Mouse (Mus musculus) olfactory bulb, adult 2 months (tissue): ENCODE data around the gene Edf1. TPM values are rescaled to one million over a fixed set of nuclear protein-coding genes. Genes with fewer than 3 reads are reported as not detected.
A peak's percentile ranks its signal among the peaks of the same experiment; 100 is the strongest.

Experiments used
- H3K27ac ChIP-seq: fragments of 200-500 bp; 2 replicates; pipeline ENCODE4 v1.5.1; 2012; ENCODE audit warnings: low read depth, low read length; ENCODE audit not compliant: insufficient read depth
- H3K4me1 ChIP-seq: fragments of 200-500 bp; 2 replicates; pipeline ENCODE4 v1.6.1; 2012; ENCODE audit warnings: low read length; ENCODE audit not compliant: control insufficient read depth, insufficient read depth
- H3K4me3 ChIP-seq: fragments of 200-500 bp; 2 replicates; pipeline ENCODE4 v1.5.1; 2012; ENCODE audit warnings: mild to moderate bottlenecking, low read depth, low read length, moderate library complexity; ENCODE audit not compliant: insufficient read depth
- CTCF ChIP-seq: fragments of 200-500 bp; IDR thresholded peaks from 2 replicates; pipeline ENCODE4 v1.5.1; 2012; ENCODE audit warnings: low read depth, mild to moderate bottlenecking, low read length, moderate library complexity; ENCODE audit not compliant: insufficient read depth
- POLR2A ChIP-seq: fragments of 200-500 bp; IDR thresholded peaks from 2 replicates; pipeline ENCODE4 v1.6.1; 2012; ENCODE audit warnings: mild to moderate bottlenecking, low read depth, low read length, moderate library complexity; ENCODE audit not compliant: insufficient read depth
- WGBS: fragments of 180-500 bp; shearing (Covaris S2); methylation state at CpG from one replicate; pipeline ENCODE4 v1.1.7; 2018; 5-methylcytosine and 5-hydroxymethylcytosine counted together
- polyA plus RNA-seq: library from polyadenylated mRNA; stranded (reverse); fragments of >200 nt; gene quantifications from 2 replicates; pipeline ENCODE4 v1.2.4, GENCODE M21; 2012; ENCODE audit warnings: low replicate concordance; ENCODE audit not compliant: missing spikeins, insufficient read depth, insufficient read length

Edf1 gene
- polyA plus RNA-seq, 1 experiment, result not detected

GRCm38 (mm10) chr2:25607761-25608622 lies 50.3 kb downstream of the Edf1 start, which contains the start of gene Rabl6:
Gene Rabl6 (minus strand): TSS chr2:25608521.
- Histone ChIP-seq H3K27ac (peak within 1 kb of the TSS; percentile 77), H3K4me1 (peaks cover 9% of the 10 kb centered on the region), H3K4me3 (peak within 1 kb of the TSS; percentile 78)
- under 1% methylated on average over 80 of the region's 80 CpGs for WGBS
- no peak for TF ChIP-seq CTCF
- TF ChIP-seq POLR2A, result peak; percentile 82; the same call in 1 of the 2 replicates

DNA sequence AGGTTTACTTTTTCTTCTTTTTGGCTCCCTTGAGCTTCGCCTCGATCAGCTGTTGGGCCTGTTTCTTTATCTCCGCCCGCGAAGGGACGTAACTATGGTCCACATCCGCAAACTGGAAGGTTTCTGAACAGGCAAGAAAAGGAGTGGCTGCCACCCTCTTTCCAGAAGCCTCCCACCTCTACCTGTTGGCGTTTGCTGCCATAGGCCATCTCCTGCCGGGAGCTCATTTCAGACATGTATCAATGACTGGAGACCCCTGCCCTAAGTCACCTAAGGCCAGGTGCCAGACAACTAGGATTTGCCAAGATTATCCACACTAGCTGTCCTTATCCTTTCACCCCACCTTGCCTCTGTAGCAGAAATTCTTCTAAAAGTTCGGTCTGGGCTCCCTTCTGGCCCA lies 51.0 kb downstream of the Edf1 start:
- TF ChIP-seq CTCF (no peak), POLR2A (no peak)
- Histone ChIP-seq H3K4me1 (peaks cover 9% of the 10 kb centered on the region), H3K27ac (peak overlapping the region; percentile 7; the same call in 1 of the 2 replicates), H3K4me3 (peak overlapping the region; percentile 78)
- WGBS, result 59% methylated on average over 10 of the region's 10 CpGs

Other genes starting within 250 kb of the Edf1 start
- gene Grin1, start 238.7 kb upstream of the Edf1 start, polyA plus RNA-seq, result 199 and 286 TPM in 2 replicates
- gene Man1b1, start 225.5 kb upstream of the Edf1 start, polyA plus RNA-seq, result not detected in 2 replicates
- not detected in 2 replicates for gene Dpp7, start 201.5 kb upstream of the Edf1 start, polyA plus RNA-seq
- gene Uap1l1, start 192.2 kb upstream of the Edf1 start, polyA plus RNA-seq, result not detected in 2 replicates
- not detected in 2 replicates for gene Sapcd2, start 185.5 kb upstream of the Edf1 start, polyA plus RNA-seq
- not detected in 2 replicates for gene Entpd2, start 162.0 kb upstream of the Edf1 start, polyA plus RNA-seq
- gene Npdc1, start 158.5 kb upstream of the Edf1 start, polyA plus RNA-seq, result not detected in 2 replicates
- gene Fut7, start 134.6 kb upstream of the Edf1 start, polyA plus RNA-seq, result not detected in 2 replicates
- not detected in 2 replicates for gene Abca2, start 129.1 kb upstream of the Edf1 start, polyA plus RNA-seq
- gene Clic3, start 101.0 kb upstream of the Edf1 start, polyA plus RNA-seq, result not detected in 2 replicates
- not detected in 2 replicates for gene Paxx, start 96.8 kb upstream of the Edf1 start, polyA plus RNA-seq
- 758 and 1,988 TPM in 2 replicates for gene Ptgds, start 87.8 kb upstream of the Edf1 start, polyA plus RNA-seq
- gene Lcn12, start 63.9 kb upstream of the Edf1 start, polyA plus RNA-seq, result not detected in 2 replicates
- gene Fbxw5, start 57.1 kb upstream of the Edf1 start, polyA plus RNA-seq, result 706 TPM in 1 of 2 replicates, not detected in the other
- gene C8g, start 56.1 kb upstream of the Edf1 start, polyA plus RNA-seq, result not detected in 2 replicates
- not detected in 2 replicates for gene Traf2, start 10.9 kb upstream of the Edf1 start, polyA plus RNA-seq
- gene Mamdc4, start 17.0 kb downstream of the Edf1 start, polyA plus RNA-seq, result not detected in 2 replicates
- gene Phpt1, start 17.4 kb downstream of the Edf1 start, polyA plus RNA-seq, result not detected in 2 replicates
- not detected in 2 replicates for gene Ajm1, start 23.9 kb downstream of the Edf1 start, polyA plus RNA-seq
- not detected in 2 replicates for gene Rabl6, start 50.7 kb downstream of the Edf1 start, polyA plus RNA-seq
- gene Ccdc183, start 59.8 kb downstream of the Edf1 start, polyA plus RNA-seq, result not detected in 2 replicates
- gene Tmem141, start 64.2 kb downstream of the Edf1 start, polyA plus RNA-seq, result not detected in 2 replicates
- gene Fcna, start 70.2 kb downstream of the Edf1 start, polyA plus RNA-seq, result not detected in 2 replicates
- gene Lcn8, start 95.3 kb downstream of the Edf1 start, polyA plus RNA-seq, result not detected in 2 replicates
- not detected in 2 replicates for gene Lcn5, start 100.1 kb downstream of the Edf1 start, polyA plus RNA-seq
- gene Lcn6, start 118.9 kb downstream of the Edf1 start, polyA plus RNA-seq, result not detected in 2 replicates
- not detected in 2 replicates for gene Lcn10, start 124.9 kb downstream of the Edf1 start, polyA plus RNA-seq
- not detected in 2 replicates for gene Obp2a, start 142.2 kb downstream of the Edf1 start, polyA plus RNA-seq
- gene Bmyc, start 148.9 kb downstream of the Edf1 start, polyA plus RNA-seq, result not detected in 2 replicates
- not detected in 2 replicates for gene Obp2b, start 179.2 kb downstream of the Edf1 start, polyA plus RNA-seq
- gene Lcn3, start 207.7 kb downstream of the Edf1 start, polyA plus RNA-seq, result not detected in 2 replicates
- gene Lcn11, start 219.2 kb downstream of the Edf1 start, polyA plus RNA-seq, result not detected in 2 replicates
- gene Gm13539, start 224.4 kb downstream of the Edf1 start, polyA plus RNA-seq, result not detected in 2 replicates